Mouse (Mus musculus) lung, embryonic 16.5 days (tissue): ENCODE measurements around the gene Ppp1r9a. TPM values are rescaled to one million over a fixed set of nuclear protein-coding genes. Genes with fewer than 3 reads are reported as not detected.

ENCODE experiments used
- ATAC-seq: fragments of 200-750 bp; cut with Nextera tagmentation; 2 replicates; pipeline ENCODE4 v1.8.0; 2017; ENCODE audit warnings: low read depth, mild to moderate bottlenecking, moderate library complexity
- H3K27ac ChIP-seq: fragments of 300-500 bp; sonication (generic); 2 replicates; pipeline ENCODE4 v1.5.1; 2014; ENCODE audit warnings: mild to moderate bottlenecking, control low read depth, low read length
- H3K27me3 ChIP-seq: fragments of 300-500 bp; sonication (generic); 2 replicates; pipeline ENCODE4 v1.6.1; 2014; ENCODE audit warnings: low read depth, low read length, mixed read lengths; ENCODE audit not compliant: control insufficient read depth, insufficient read depth
- H3K36me3 ChIP-seq: fragments of 300-500 bp; sonication (generic); 2 replicates; pipeline ENCODE4 v1.6.1; 2014; ENCODE audit warnings: low read length; ENCODE audit not compliant: control insufficient read depth, insufficient read depth
- H3K4me1 ChIP-seq: fragments of 300-500 bp; sonication (generic); replicated peaks from 2 replicates; pipeline ENCODE4 v1.6.1; 2014; ENCODE audit warnings: low read length, mixed read lengths; ENCODE audit not compliant: control insufficient read depth, insufficient read depth
- H3K4me2 ChIP-seq: fragments of 300-500 bp; sonication (generic); 2 replicates; pipeline ENCODE4 v1.6.1; 2014; ENCODE audit warnings: low read depth, low read length, control low read depth
- H3K4me3 ChIP-seq: fragments of 300-500 bp; sonication (generic); 2 replicates; pipeline ENCODE4 v1.5.1; 2014; ENCODE audit warnings: mild to moderate bottlenecking, low read length, control low read depth
- H3K9ac ChIP-seq: fragments of 300-500 bp; sonication (generic); 2 replicates; pipeline ENCODE4 v1.6.1; 2014; ENCODE audit warnings: low read length, control low read depth
- H3K9me3 ChIP-seq: fragments of 300-500 bp; sonication (generic); 2 replicates; pipeline ENCODE4 v1.6.1; 2016; ENCODE audit warnings: low read length; ENCODE audit not compliant: control insufficient read depth
- WGBS: fragments of 180-500 bp; shearing (Covaris S2); extraction: QIAGEN DNeasy Blood & Tissue Kit; methylation state at CpG from one replicate; pipeline ENCODE4 v1.1.7; 2014; 5-methylcytosine and 5-hydroxymethylcytosine counted together
- polyA plus RNA-seq: library from polyadenylated mRNA; unstranded; fragments of >200 nt; fragmentation: Nextera tagmentation; extraction: Ambion mirVana; gene quantifications from 2 replicates; pipeline ENCODE4 v1.2.1, GENCODE M21; 2015

The Ppp1r9a gene
- polyA plus RNA-seq, 1 experiment from 2014 or later = 15.4 TPM

GRCm38 (mm10) chr6:5079108-5079507, 176.4 kb downstream of the Ppp1r9a start:
- no peaks in the 10 kb centered on the region for H3K27me3 ChIP-seq
- no peak overlapping the region for H3K9ac ChIP-seq
- H3K4me1 ChIP-seq = peaks cover 2% of the 10 kb centered on the region; the same call in 1 of the 2 replicates
- H3K9me3 ChIP-seq = no peaks in the 10 kb centered on the region
- ATAC-seq = no peak
- no peak overlapping the region for H3K27ac ChIP-seq
- no peak overlapping the region for H3K4me3 ChIP-seq
- WGBS = 76% methylated on average over 1 of the region's 1 CpGs
- H3K36me3 ChIP-seq = no peaks in the 10 kb centered on the region
- no peak overlapping the region for H3K4me2 ChIP-seq

GRCm38 (mm10) chr6:5080094-5080493, 177.4 kb downstream of the Ppp1r9a start:
- no peak overlapping the region for H3K27ac ChIP-seq
- no peak overlapping the region for H3K9ac ChIP-seq
- no peaks in the 10 kb centered on the region for H3K9me3 ChIP-seq
- WGBS = 86% methylated on average over 5 of the region's 5 CpGs
- no peak overlapping the region for H3K4me2 ChIP-seq
- no peak for ATAC-seq
- H3K4me1 ChIP-seq = peaks cover 2% of the 10 kb centered on the region; the same call in 1 of the 2 replicates
- H3K27me3 ChIP-seq = no peaks in the 10 kb centered on the region
- no peak overlapping the region for H3K4me3 ChIP-seq
- no peaks in the 10 kb centered on the region for H3K36me3 ChIP-seq

GRCm38 (mm10) chr6:5080496-5080895, 177.8 kb downstream of the Ppp1r9a start:
- WGBS = 79% methylated on average over 5 of the region's 5 CpGs
- H3K27ac ChIP-seq = no peak overlapping the region
- no peak overlapping the region for H3K4me3 ChIP-seq
- H3K9ac ChIP-seq = no peak overlapping the region
- H3K27me3 ChIP-seq = no peaks in the 10 kb centered on the region
- H3K4me2 ChIP-seq = no peak overlapping the region
- H3K36me3 ChIP-seq = no peaks in the 10 kb centered on the region
- no peaks in the 10 kb centered on the region for H3K9me3 ChIP-seq
- H3K4me1 ChIP-seq = peaks cover 2% of the 10 kb centered on the region; the same call in 1 of the 2 replicates
- ATAC-seq = no peak

- H3K27me3 ChIP-seq = no peaks in the 10 kb centered on the region
- peaks cover 2% of the 10 kb centered on the region; the same call in 1 of the 2 replicates for H3K4me1 ChIP-seq
- no peak overlapping the region for H3K27ac ChIP-seq
- 32% methylated on average over 8 of the region's 8 CpGs for WGBS
- ATAC-seq = no peak
- H3K4me3 ChIP-seq = no peak overlapping the region
- H3K4me2 ChIP-seq = no peak overlapping the region
- H3K36me3 ChIP-seq = no peaks in the 10 kb centered on the region
- no peaks in the 10 kb centered on the region for H3K9me3 ChIP-seq
- H3K9ac ChIP-seq = no peak overlapping the region
These were observed 178.4 kb downstream of the Ppp1r9a start for GRCm38 (mm10) chr6:5081099-5081498.

GRCm38 (mm10) chr6:5082144-5082543, 179.4 kb downstream of the Ppp1r9a start:
- Histone ChIP-seq H3K9ac (no peak overlapping the region), H3K27me3 (no peaks in the 10 kb centered on the region), H3K9me3 (no peaks in the 10 kb centered on the region), H3K27ac (no peak overlapping the region), H3K4me3 (no peak overlapping the region), H3K4me1 (peaks cover 2% of the 10 kb centered on the region; the same call in 1 of the 2 replicates), H3K36me3 (no peaks in the 10 kb centered on the region), H3K4me2 (no peak overlapping the region)
- no peak for ATAC-seq

- WGBS = 56% methylated on average over 2 of the region's 2 CpGs
- Histone ChIP-seq H3K9ac (no peak overlapping the region), H3K4me2 (no peak overlapping the region), H3K27me3 (no peaks in the 10 kb centered on the region), H3K36me3 (no peaks in the 10 kb centered on the region), H3K9me3 (no peaks in the 10 kb centered on the region), H3K27ac (no peak overlapping the region), H3K4me1 (peaks cover 2% of the 10 kb centered on the region; the same call in 1 of the 2 replicates), H3K4me3 (no peak overlapping the region)
- ATAC-seq = no peak
These were observed 180.0 kb downstream of the Ppp1r9a start for GRCm38 (mm10) chr6:5082740-5083139.

- Histone ChIP-seq H3K36me3 (no peaks in the 10 kb centered on the region), H3K27ac (no peak overlapping the region), H3K9me3 (no peaks in the 10 kb centered on the region), H3K4me2 (no peak overlapping the region), H3K4me3 (no peak overlapping the region), H3K4me1 (peaks cover 2% of the 10 kb centered on the region; the same call in 1 of the 2 replicates), H3K9ac (no peak overlapping the region), H3K27me3 (no peaks in the 10 kb centered on the region)
- WGBS = 43% methylated on average over 4 of the region's 4 CpGs
- peak; percentile 59 for ATAC-seq
These were observed 181.2 kb downstream of the Ppp1r9a start for GRCm38 (mm10) chr6:5083957-5084356.

- WGBS = 71% methylated on average over 7 of the region's 7 CpGs
- Histone ChIP-seq H3K4me3 (no peak overlapping the region), H3K36me3 (no peaks in the 10 kb centered on the region), H3K9ac (no peak overlapping the region), H3K27ac (no peak overlapping the region), H3K27me3 (no peaks in the 10 kb centered on the region), H3K9me3 (no peaks in the 10 kb centered on the region), H3K4me1 (no peaks in the 10 kb centered on the region), H3K4me2 (no peak overlapping the region)
- no peak for ATAC-seq
These were observed 189.2 kb downstream of the Ppp1r9a start for GRCm38 (mm10) chr6:5091873-5092272.

- 82% methylated on average over 4 of the region's 4 CpGs for WGBS
- Histone ChIP-seq H3K9ac (no peak overlapping the region), H3K4me1 (no peaks in the 10 kb centered on the region), H3K9me3 (no peaks in the 10 kb centered on the region), H3K4me2 (no peak overlapping the region), H3K36me3 (no peaks in the 10 kb centered on the region), H3K27me3 (no peaks in the 10 kb centered on the region), H3K4me3 (no peak overlapping the region), H3K27ac (peak overlapping the region; percentile 29; the same call in 1 of the 2 replicates)
- ATAC-seq = no peak
These were observed 190.1 kb downstream of the Ppp1r9a start for GRCm38 (mm10) chr6:5092795-5093194.

- Histone ChIP-seq H3K27me3 (no peaks in the 10 kb centered on the region), H3K4me3 (no peak overlapping the region), H3K27ac (peak overlapping the region; percentile 29; the same call in 1 of the 2 replicates), H3K36me3 (no peaks in the 10 kb centered on the region), H3K9ac (no peak overlapping the region), H3K9me3 (no peaks in the 10 kb centered on the region), H3K4me2 (no peak overlapping the region), H3K4me1 (no peaks in the 10 kb centered on the region)
- WGBS = 36% methylated on average over 4 of the region's 4 CpGs
- peak; percentile 91 for ATAC-seq
These were observed 190.8 kb downstream of the Ppp1r9a start for GRCm38 (mm10) chr6:5093516-5093915.
